Mouse (Mus musculus) MEL (cell line): ENCODE measurements at regions not wholly inside any gene's neighbourhood (a gene's known extent, or its start where the extent isn't known, plus 50 kb on each side); places are given as distances from the start of the nearest gene placed in this dataset.
A peak's percentile ranks its signal among the peaks of the same experiment; 100 is the strongest.

Experiments used
- CHD1 ChIP-seq: IDR thresholded peaks from 2 replicates; pipeline ENCODE4 v1.6.1; 2012; ENCODE audit warnings: low read depth, mild to moderate bottlenecking, inconsistent platforms, low read length, improper control_type of control experiment
- CTCF ChIP-seq, 3 experiments: IDR thresholded peaks in 2 of 3; conservative IDR thresholded peaks in 1 of 3; 2 replicates each; pipeline ENCODE4 v1.5.1; 2011 to 2012; ENCODE audit warnings: low read length in 3 of 3, low read depth in 2 of 3, mild to moderate bottlenecking in 2 of 3, improper control_type of control experiment in 1 of 3, inconsistent platforms in 1 of 3, mixed read lengths in 1 of 3, moderate library complexity in 1 of 3; ENCODE audit not compliant: control insufficient read depth in 1 of 3, insufficient read depth in 1 of 3, poor library complexity in 1 of 3, severe bottlenecking in 1 of 3
- ELF1 ChIP-seq: IDR thresholded peaks from 2 replicates; pipeline ENCODE4 v1.6.1; 2014; ENCODE audit warnings: low read depth, mild to moderate bottlenecking, inconsistent platforms, low read length, improper control_type of control experiment, moderate library complexity
- EP300 ChIP-seq, 2 experiments: IDR thresholded peaks; 2 replicates each; pipeline ENCODE4 v1.6.1; 2011; ENCODE audit warnings: improper control_type of control experiment in 2 of 2, low read length in 2 of 2, low read depth in 1 of 2, mild to moderate bottlenecking in 1 of 2
- GABPA ChIP-seq: IDR thresholded peaks from 2 replicates; pipeline ENCODE4 v1.6.1; 2012; ENCODE audit warnings: low read depth, mild to moderate bottlenecking, inconsistent platforms, low read length, improper control_type of control experiment, moderate library complexity
- MXI1 ChIP-seq: IDR thresholded peaks from 2 replicates; pipeline ENCODE4 v1.6.1; 2011; ENCODE audit warnings: mild to moderate bottlenecking, low read depth, low read length, improper control_type of control experiment
- POLR2A ChIP-seq, 2 experiments: IDR thresholded peaks; 2 replicates each; pipeline ENCODE4 v1.6.1; 2011 to 2012; ENCODE audit warnings: low read length in 2 of 2, mild to moderate bottlenecking in 2 of 2, control low read depth in 1 of 2, improper control_type of control experiment in 1 of 2, low read depth in 1 of 2, moderate library complexity in 1 of 2; ENCODE audit not compliant: control insufficient read depth in 1 of 2, insufficient read depth in 1 of 2, poor library complexity in 1 of 2
- ZKSCAN1 ChIP-seq: IDR thresholded peaks from 2 replicates; pipeline ENCODE4 v1.6.1; 2012; ENCODE audit warnings: low read depth, mild to moderate bottlenecking, inconsistent platforms, low read length, improper control_type of control experiment, moderate library complexity

DNA sequence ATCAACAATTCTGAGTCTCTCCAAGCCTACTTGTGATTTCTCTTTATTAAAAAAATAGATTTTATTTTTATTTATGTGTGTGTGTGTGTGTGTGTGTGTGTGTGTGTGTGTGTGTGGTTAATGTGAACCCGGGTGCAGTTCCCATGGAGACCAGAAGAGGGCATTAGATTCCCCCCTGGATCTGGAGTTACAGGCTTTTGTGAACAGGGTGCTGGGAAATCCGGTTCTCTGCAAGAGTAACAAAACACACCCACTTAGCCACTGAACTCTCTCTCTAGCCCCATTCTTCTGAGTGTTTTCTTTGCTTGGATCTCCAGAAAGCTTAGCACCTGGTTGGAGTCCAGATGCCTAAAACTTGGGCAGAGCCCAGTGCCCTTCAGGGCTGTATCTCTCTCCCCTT, 198.4 kb downstream of the Nucb2 start:
- TF ChIP-seq ELF1 (no peak), POLR2A (IDR thresholded peaks at IDR 0.05; ENCODE audit: control insufficient read depth in 1 of 2, insufficient read depth in 1 of 2, low read depth in 1 of 2, low read length in 2 of 2, poor library complexity in 1 of 2) (no peak), CTCF (IDR thresholded peaks at IDR 0.05 in 2 of 3, conservative IDR thresholded peaks at IDR 0.05 in 1 of 3; ENCODE audit: control insufficient read depth in 1 of 3, insufficient read depth in 1 of 3, low read depth in 2 of 3, low read length in 3 of 3, poor library complexity in 1 of 3, severe bottlenecking in 1 of 3) (peak in 2 of 3 experiments; percentile 15 to 19; a peak in 2 of 6 replicates), ZKSCAN1 (no peak), GABPA (no peak), EP300 (IDR thresholded peaks at IDR 0.05; ENCODE audit: low read depth in 1 of 2, low read length in 2 of 2) (no peak), MXI1 (no peak), CHD1 (no peak)
